Mouse (Mus musculus) ES-Bruce4 (cell line): ENCODE measurements at regions not wholly inside any gene's neighbourhood (a gene's known extent, or its start where the extent isn't known, plus 50 kb on each side); places are given as distances from the start of the nearest gene placed in this dataset.

ENCODE experiments used
- H3K27ac ChIP-seq: 2 replicates; pipeline ENCODE4 v1.5.1; 2012; ENCODE audit warnings: low read length, inconsistent platforms; ENCODE audit not compliant: insufficient read depth
- H3K27me3 ChIP-seq: 2 replicates; pipeline ENCODE4 v1.6.1; 2012; ENCODE audit warnings: mild to moderate bottlenecking, low read length, inconsistent platforms; ENCODE audit not compliant: control insufficient read depth, poor library complexity, insufficient read depth, severe bottlenecking
- H3K36me3 ChIP-seq: 2 replicates; pipeline ENCODE4 v1.6.1; 2012; ENCODE audit warnings: inconsistent platforms, mild to moderate bottlenecking, low read length, moderate library complexity; ENCODE audit not compliant: control insufficient read depth, poor library complexity, insufficient read depth, severe bottlenecking
- H3K4me1 ChIP-seq: one replicate; pipeline ENCODE4 v1.8.1; 2011; ENCODE audit warnings: low read length; ENCODE audit not compliant: control insufficient read depth, insufficient read depth
- H3K4me3 ChIP-seq: 2 replicates; pipeline ENCODE4 v1.5.1; 2011; ENCODE audit warnings: low read depth, mild to moderate bottlenecking, low read length
- H3K9ac ChIP-seq: 2 replicates; pipeline ENCODE4 v1.6.1; 2012; ENCODE audit warnings: low read depth, mild to moderate bottlenecking, inconsistent platforms; ENCODE audit not compliant: poor library complexity, severe bottlenecking
- H3K9me3 ChIP-seq: replicated peaks from 2 replicates; pipeline ENCODE4 v1.6.1; 2012; ENCODE audit warnings: mild to moderate bottlenecking, low read length, inconsistent platforms; ENCODE audit not compliant: control insufficient read depth, poor library complexity, insufficient read depth, severe bottlenecking
- CTCF ChIP-seq: IDR thresholded peaks from one replicate; pipeline ENCODE4 v1.8.1; 2011; ENCODE audit warnings: low read depth, low read length
- EP300 ChIP-seq: IDR thresholded peaks from 2 replicates; pipeline ENCODE4 v1.6.1; 2011; ENCODE audit warnings: low read depth, low read length; ENCODE audit not compliant: insufficient read depth
- POLR2A ChIP-seq: IDR thresholded peaks from one replicate; pipeline ENCODE4 v1.8.1; 2011; ENCODE audit warnings: low read length; ENCODE audit not compliant: insufficient read depth

GRCm38 (mm10) chr19:44626261-44626660 is 63.6 kb downstream of the Hif1an start:
- no peak overlapping the region for H3K27ac ChIP-seq
- H3K27me3 ChIP-seq = no peaks in the 10 kb centered on the region
- H3K4me3 ChIP-seq = no peak overlapping the region
- H3K4me1 ChIP-seq = no peaks in the 10 kb centered on the region
- TF ChIP-seq CTCF (no peak), POLR2A (no peak), EP300 (no peak)
- H3K9me3 ChIP-seq = no peaks in the 10 kb centered on the region
- H3K36me3 ChIP-seq = no peaks in the 10 kb centered on the region
- H3K9ac ChIP-seq = no peak overlapping the region

DNA sequence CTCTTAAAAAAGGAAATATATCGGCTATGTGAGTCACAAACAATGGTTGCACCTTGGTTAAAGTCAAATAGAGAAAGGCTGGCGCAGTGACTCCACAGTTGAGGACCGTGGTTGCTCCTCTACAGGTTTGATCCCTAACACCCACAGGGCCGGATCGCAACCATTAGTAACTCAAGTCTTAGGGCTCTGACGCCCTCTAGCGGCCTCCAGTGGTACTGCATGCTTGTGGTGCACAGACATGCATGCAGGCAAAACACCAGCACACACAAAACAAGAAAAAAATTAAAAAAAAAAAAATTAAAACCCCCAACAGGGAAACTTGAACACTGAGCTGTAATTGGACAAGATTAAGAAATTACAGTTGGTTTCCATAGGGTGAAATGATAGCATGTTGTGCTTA is 67.1 kb downstream of the Hif1an start:
- no peak overlapping the region for H3K9ac ChIP-seq
- H3K36me3 ChIP-seq = no peaks in the 10 kb centered on the region
- H3K27me3 ChIP-seq = no peaks in the 10 kb centered on the region
- H3K4me1 ChIP-seq = no peaks in the 10 kb centered on the region
- H3K9me3 ChIP-seq = no peaks in the 10 kb centered on the region
- H3K4me3 ChIP-seq = no peak overlapping the region
- no peak overlapping the region for H3K27ac ChIP-seq
- TF ChIP-seq POLR2A (no peak), CTCF (peak; percentile 72)

GRCm38 (mm10) chr19:44631356-44632007 is 68.8 kb downstream of the Hif1an start:
- Histone ChIP-seq H3K36me3 (no peaks in the 10 kb centered on the region), H3K4me3 (no peak overlapping the region), H3K27ac (no peak overlapping the region), H3K4me1 (no peaks in the 10 kb centered on the region), H3K27me3 (no peaks in the 10 kb centered on the region), H3K9me3 (no peaks in the 10 kb centered on the region), H3K9ac (no peak overlapping the region)
- TF ChIP-seq CTCF (no peak), EP300 (no peak), POLR2A (no peak)

GRCm38 (mm10) chr19:44637145-44637719 is 74.6 kb downstream of the Hif1an start:
- TF ChIP-seq CTCF (no peak), POLR2A (no peak), EP300 (no peak)
- no peaks in the 10 kb centered on the region for H3K36me3 ChIP-seq
- 0 out of 2 replicates have a peak, but pooled peaks cover 2% of the 10 kb centered on the region for H3K27me3 ChIP-seq
- no peak overlapping the region for H3K27ac ChIP-seq
- no peak overlapping the region for H3K4me3 ChIP-seq
- H3K4me1 ChIP-seq = no peaks in the 10 kb centered on the region
- no peak overlapping the region for H3K9ac ChIP-seq
- no peaks in the 10 kb centered on the region for H3K9me3 ChIP-seq

GRCm38 (mm10) chr19:44640021-44640420 is 77.4 kb downstream of the Hif1an start:
- Histone ChIP-seq H3K27me3 (0 out of 2 replicates have a peak, but pooled peaks cover 2% of the 10 kb centered on the region), H3K9me3 (no peaks in the 10 kb centered on the region), H3K4me3 (peak overlapping the region; percentile 6; the same call in 1 of the 2 replicates), H3K27ac (no peak overlapping the region), H3K4me1 (no peaks in the 10 kb centered on the region), H3K9ac (peak overlapping the region; percentile 54), H3K36me3 (no peaks in the 10 kb centered on the region)
- TF ChIP-seq EP300 = no peak
- TF ChIP-seq POLR2A = no peak
- peak; percentile 7 for TF ChIP-seq CTCF

- no peak overlapping the region for H3K4me3 ChIP-seq
- H3K27ac ChIP-seq = no peak overlapping the region
- 0 out of 2 replicates have a peak, but pooled peaks cover 2% of the 10 kb centered on the region for H3K27me3 ChIP-seq
- TF ChIP-seq CTCF (no peak), POLR2A (no peak), EP300 (no peak)
- H3K4me1 ChIP-seq = no peaks in the 10 kb centered on the region
- H3K36me3 ChIP-seq = no peaks in the 10 kb centered on the region
- no peaks in the 10 kb centered on the region for H3K9me3 ChIP-seq
- peak overlapping the region; percentile 54 for H3K9ac ChIP-seq
Observed at GRCm38 (mm10) chr19:44640551-44640950, 77.9 kb downstream of the Hif1an start.
